Mouse (Mus musculus) urinary bladder, postnatal 4 days (tissue): ENCODE data around the gene Pde8b.
A peak's percentile ranks its signal among the peaks of the same experiment; 100 is the strongest.

Source experiments
- DNase-seq, 2 experiments: peaks; one replicate each; pipeline ENCODE4 v3.0.0; 2021 to 2022; ENCODE audit warnings: low spot score in 2 of 2

Gene Pde8b

GRCm38 (mm10) chr13:95249511-95250456, at the start of gene Pde8b:
Gene Pde8b (minus strand): TSS chr13:95250336.
- peak in 1 of 2 experiments; percentile 19 for DNase-seq

DNA sequence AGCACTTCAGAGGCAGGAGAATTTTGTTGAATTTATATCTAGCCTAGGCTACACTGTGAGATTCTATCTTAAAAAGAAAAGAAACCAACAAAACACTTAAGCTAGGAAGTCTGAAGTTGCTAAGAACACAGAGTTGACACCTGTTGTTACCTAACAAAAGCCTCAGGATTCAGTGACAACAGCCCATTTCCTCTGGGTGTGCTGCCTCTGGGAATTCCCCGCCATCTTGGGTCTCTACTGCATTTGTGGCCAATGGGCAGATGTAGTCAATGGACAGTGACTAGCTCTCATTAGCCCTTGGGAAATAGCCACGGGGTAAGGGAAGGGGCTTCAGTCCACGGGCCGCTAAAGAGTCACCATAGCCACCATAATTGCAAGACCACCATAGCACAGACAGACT, 41.8 kb upstream of the Pde8b start:
- DNase-seq: no peak

GRCm38 (mm10) chr13:95288027-95288426, 37.9 kb upstream of the Pde8b start:
- no peak for DNase-seq

DNA sequence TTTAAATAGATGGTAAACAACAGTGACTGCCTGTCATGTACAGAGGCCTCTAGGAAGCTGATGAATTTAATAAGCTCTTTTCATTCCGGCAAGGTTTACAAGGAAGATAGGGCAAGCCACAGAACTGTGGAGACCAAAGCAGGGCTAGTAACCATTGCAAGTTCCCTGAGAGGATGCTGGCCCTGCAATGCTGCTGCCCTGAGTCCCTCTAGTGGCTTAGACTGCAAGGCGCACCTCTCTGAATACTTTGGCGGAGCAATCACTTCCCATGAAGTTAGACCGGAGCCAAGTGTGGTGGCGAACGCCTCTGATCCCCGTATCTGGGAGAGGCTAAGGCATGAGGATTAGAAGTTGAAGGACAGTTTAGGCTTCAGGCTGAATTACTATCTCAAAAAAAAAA, 36.9 kb upstream of the Pde8b start:
- DNase-seq: peak; percentile 56 to 70

DNA sequence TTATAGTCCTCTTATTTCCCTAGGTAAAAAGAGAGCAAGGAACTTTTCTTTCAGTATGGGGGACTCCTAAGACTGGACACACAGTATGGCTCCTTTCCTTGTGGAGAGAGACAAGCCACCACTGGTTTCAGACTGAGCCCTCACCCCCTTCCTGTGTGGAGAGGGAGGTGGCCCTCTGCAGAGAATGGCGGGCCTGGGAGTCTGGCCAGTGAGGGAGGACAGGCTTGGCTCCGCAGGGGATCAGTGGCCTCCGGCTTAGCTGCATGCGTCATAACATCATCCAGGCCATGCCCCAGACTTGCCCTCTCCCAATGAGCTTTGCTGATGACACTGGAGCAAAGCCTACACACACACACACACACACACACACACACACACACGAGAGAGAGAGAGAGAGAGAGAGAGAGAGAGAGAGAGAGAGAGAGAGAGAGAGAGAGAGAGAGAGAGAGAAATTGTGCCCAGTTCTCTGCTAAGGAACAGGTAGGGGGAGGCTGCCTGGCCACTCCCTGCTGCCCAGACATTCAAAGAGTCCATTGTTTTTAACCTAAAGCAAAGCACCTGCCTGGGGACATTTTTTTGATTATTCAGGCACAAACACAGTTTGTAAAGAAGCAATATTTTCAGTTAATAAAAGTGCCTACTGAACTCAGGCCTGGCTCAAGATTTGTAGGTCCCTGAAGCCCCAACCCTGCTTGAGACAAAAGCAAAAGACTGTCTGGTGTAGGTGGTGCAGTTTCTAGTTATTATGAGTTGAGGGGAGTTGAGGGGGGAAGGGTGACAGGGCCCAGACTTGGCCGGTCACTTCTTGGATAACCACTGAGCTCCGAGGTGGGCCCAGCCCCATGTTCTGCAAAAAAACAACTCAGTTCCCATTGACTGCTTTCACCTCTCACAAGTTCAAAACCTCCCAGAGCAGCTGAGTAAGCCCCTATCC, 31.9 kb upstream of the Pde8b start:
- DNase-seq: no peak

- no peak for DNase-seq
Observed at GRCm38 (mm10) chr13:95278426-95279025, 28.4 kb upstream of the Pde8b start.

GRCm38 (mm10) chr13:95264691-95265090, 14.6 kb upstream of the Pde8b start:
- no peak for DNase-seq

DNA sequence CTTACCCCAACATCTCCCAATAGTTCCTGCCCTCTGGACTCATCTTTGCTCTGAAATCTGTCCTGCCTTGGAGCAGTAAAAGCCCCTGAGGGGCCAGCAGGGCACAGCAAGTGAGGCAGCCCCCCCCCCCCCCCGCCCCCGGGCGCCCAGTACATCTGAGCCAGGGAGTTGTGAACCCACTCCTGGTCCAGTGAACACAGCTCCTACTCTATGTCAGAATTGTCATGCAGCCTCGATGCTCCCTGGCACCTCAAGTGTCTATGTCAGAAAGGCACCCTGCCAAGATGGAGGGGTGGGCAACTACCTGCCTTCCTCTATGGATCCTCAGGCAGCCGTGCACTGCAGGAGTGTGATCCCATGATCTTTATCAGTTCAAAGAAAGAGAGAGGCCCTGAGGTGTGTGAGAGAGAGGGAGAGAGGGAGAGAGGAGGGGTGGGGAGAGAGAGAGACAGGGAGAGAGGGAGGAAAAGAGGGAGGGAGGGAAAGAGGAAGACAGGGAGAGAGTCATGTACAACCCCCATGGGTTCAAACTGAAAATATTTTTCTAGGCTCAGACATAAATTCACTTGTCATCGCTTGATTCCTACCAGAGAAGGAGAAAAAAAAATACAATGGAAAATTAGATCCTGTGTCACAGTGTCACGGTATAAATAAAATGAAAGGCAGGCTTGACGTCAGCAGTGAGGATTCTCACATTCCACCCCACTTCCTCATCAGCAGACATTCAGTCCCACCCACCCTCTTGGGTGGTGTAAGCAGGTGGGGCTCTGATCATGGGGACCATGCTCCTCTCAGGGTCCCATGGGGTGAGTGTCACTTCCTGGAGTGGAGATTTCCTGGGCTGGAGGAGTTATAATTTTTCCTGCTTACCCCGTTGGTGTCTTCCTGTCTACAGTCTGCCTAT, 11.0 kb upstream of the Pde8b start:
- DNase-seq: no peak

DNA sequence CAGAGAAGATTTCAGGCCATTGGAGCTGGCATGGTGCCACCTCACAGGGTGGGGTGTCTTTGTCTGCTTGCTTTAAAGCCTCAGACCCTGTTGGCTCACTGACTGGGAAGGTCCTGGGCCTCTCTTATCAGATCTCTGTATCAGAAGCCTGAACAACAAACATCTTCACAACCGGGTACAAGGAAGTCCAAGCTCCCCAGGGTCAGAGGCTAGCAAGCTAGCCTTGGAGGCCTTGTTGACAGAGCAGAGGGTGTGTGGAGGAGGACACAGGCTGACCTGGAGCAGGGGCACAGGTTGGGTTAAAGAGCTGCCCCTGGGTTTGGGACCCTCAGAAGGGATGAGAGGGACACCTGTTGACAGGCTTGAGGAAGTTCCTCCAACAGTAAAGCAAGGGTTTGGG, 10.3 kb upstream of the Pde8b start:
- DNase-seq: no peak

DNA sequence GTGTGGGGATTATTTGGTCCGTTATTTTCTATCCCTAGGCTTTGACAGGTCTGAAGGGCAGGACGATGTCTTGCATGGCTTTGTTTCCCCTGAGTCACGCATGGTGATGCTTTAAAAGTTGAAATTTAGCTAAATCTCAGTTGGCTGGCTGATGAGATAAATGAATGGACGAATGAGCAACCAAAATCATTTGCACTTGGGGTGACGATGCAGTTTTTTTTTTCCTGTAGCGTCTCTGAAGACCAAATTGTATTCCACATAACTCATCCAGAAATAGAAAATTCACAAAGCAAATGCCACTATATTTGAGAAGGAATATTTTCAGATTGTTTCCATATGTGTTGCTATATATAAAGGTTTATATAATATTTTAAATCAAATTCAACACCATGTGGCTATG, 6.9 kb upstream of the Pde8b start:
- DNase-seq: no peak

GRCm38 (mm10) chr13:95255083-95255482, 4.9 kb upstream of the Pde8b start:
- DNase-seq: no peak

GRCm38 (mm10) chr13:95243026-95243425, 7.1 kb downstream of the Pde8b start:
- DNase-seq: no peak

GRCm38 (mm10) chr13:95237488-95237887, 12.6 kb downstream of the Pde8b start:
- no peak for DNase-seq

- DNase-seq: no peak
Observed at GRCm38 (mm10) chr13:95235261-95235660, 14.9 kb downstream of the Pde8b start.

DNA sequence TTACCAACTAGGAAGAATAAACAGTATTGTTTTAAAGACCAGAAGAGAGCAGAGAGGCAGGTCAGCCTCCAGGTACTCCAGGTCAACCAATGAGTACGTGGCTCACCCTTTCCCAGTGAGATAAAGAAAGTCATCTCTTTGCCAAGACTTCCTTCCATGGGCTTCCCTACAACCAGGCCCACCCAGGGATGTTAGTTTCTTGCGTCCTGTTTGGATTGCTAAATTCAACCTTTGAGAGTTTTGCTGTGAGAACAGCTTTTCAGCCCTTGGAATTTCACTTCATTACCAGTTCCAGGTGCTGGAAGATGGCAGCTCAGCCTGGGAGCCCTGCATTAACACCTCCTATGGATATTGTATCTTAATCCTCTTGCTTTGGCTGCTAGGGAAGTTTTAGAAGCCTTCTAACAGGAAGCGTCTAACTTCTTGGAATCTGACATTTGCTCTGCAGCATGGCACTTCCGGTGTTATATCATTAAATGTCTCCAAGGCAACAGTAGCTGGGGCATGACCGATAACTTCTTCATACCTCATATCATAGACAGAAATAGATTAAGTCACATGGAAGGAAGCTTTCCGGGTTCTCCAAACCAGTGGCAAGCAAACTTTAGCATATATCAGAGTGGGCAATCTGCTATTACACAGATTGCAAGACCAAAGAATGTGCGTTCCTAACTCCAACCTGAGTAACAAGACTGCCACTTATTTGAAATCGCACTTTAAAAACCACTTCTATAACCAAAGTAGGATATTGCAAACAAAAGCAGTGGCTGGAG, 18.6 kb downstream of the Pde8b start:
- DNase-seq: no peak

GRCm38 (mm10) chr13:95230326-95230725, 19.8 kb downstream of the Pde8b start:
- DNase-seq: no peak

- no peak for DNase-seq
Observed at GRCm38 (mm10) chr13:95224491-95224890, 25.6 kb downstream of the Pde8b start.

- DNase-seq: no peak
Observed at GRCm38 (mm10) chr13:95223427-95223772, 26.7 kb downstream of the Pde8b start.

GRCm38 (mm10) chr13:95222569-95223426, 27.3 kb downstream of the Pde8b start:
- peak; percentile 24 to 59 for DNase-seq
